Mouse (Mus musculus) lung, adult 10 weeks (tissue): ENCODE data around the gene Ddt. TPM values are rescaled to one million over a fixed set of nuclear protein-coding genes. Genes with fewer than 3 reads are reported as not detected.

Experiments
- polyA plus RNA-seq: library from polyadenylated mRNA; stranded (reverse); fragments of 350-450 nt; fragmentation: Illumina TruSeq; extraction: RNeasy Lipid Tissue Mini Kit (QIAGEN cat#74804); gene quantifications from one replicate; pipeline ENCODE4 v1.2.3, GENCODE M21; 2014; ENCODE audit warnings: low read depth, low replicate concordance; ENCODE audit not compliant: insufficient read depth

Ddt gene
- polyA plus RNA-seq: 109 TPM

GRCm38 (mm10) chr10:75772795-75773664 is at the start of gene Ddt:
Gene Ddt, minus strand, starts transcription at chr10:75773414.

GRCm38 (mm10) chr10:75822443-75822842 is 49.2 kb upstream of the Ddt start, which contains the start of gene Gstt4:
Gene Gstt4, minus strand, starts transcription at chr10:75822543.

GRCm38 (mm10) chr10:75798176-75798696 is 25.0 kb upstream of the Ddt start, which contains the start of gene Gstt1:
Gene Gstt1, minus strand, starts transcription at chr10:75798584.

DNA sequence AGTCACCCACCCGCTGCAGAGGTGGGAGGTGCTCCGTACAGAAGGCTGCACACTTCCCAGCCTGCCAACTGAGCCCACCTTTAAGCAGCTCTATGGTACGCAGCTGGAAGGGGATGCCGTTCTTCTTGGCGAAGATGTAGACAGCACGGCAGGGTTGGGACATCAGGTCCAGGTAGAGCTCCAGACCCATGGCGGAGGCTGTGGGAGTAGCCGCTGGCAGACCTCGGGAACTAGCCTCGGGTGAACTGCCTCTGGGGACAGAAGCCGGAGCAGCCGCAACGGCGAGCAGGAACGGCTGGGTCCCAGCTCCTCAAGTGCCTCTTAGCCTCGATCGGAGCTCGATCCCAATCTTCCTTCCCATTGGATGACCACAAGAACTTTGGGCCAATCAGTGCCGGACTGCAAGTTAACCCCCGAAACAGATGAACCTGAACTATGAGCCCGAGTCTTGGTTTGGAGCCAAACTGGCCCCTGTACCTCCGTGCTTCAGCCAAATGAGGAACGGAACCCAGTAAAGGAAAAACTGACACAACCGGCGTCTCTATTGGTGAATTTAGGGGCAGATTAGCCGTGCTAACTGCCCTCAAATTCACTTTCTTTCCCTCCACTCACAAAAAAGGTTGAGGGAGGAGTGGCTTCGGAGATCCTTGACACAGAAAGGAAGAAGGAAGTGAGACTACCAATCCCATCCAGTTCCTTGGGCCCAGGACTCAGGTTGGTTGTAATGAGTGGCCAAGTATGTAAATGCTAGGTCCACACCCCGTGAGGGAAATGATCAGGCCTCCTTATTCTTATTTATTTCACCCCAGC is 7.8 kb upstream of the Ddt start, which contains the start of the genes Gm20441 and Gstt3:
Gene Gm20441, minus strand, starts transcription at position 186 of the 810 bp plus-strand sequence.
Gene Gstt3, minus strand, starts transcription at position 646 of the 810 bp plus-strand sequence.

GRCm38 (mm10) chr10:75763682-75764518 is 9.3 kb downstream of the Ddt start, which contains the start of gene Cabin1:
Gene Cabin1, minus strand, starts transcription at chr10:75764341.

Other genes starting within 250 kb of the Ddt start
- 0.25 TPM for gene Lrrc75b, start 213.1 kb downstream of the Ddt start, polyA plus RNA-seq
- gene Ggt1, start 211.8 kb downstream of the Ddt start, polyA plus RNA-seq: 1.7 TPM
- gene Ggt5, start 184.1 kb downstream of the Ddt start, polyA plus RNA-seq: 5.4 TPM
- 4.7 TPM for gene Susd2, start 129.4 kb downstream of the Ddt start, polyA plus RNA-seq
- gene Cabin1, start 9.1 kb downstream of the Ddt start, polyA plus RNA-seq: 11.5 TPM
- not detected for gene Gm20441, start 7.5 kb upstream of the Ddt start, polyA plus RNA-seq
- 31.9 TPM for gene Gstt3, start 8.0 kb upstream of the Ddt start, polyA plus RNA-seq
- 119 TPM for gene Gstt1, start 25.2 kb upstream of the Ddt start, polyA plus RNA-seq
- not detected for gene Gstt4, start 49.1 kb upstream of the Ddt start, polyA plus RNA-seq
- gene Gstt2, start 64.0 kb upstream of the Ddt start, polyA plus RNA-seq: 32.5 TPM
- 126 TPM for gene Mif, start 86.8 kb upstream of the Ddt start, polyA plus RNA-seq
- gene Derl3, start 120.0 kb upstream of the Ddt start, polyA plus RNA-seq: 3.0 TPM
- 48.8 TPM for gene Smarcb1, start 148.2 kb upstream of the Ddt start, polyA plus RNA-seq
- gene Chchd10, start 159.7 kb upstream of the Ddt start, polyA plus RNA-seq: 224 TPM
- 22.1 TPM for gene Mmp11, start 163.1 kb upstream of the Ddt start, polyA plus RNA-seq
- gene Gm867, start 167.3 kb upstream of the Ddt start, polyA plus RNA-seq: 13.9 TPM
- gene Vpreb3, start 169.6 kb upstream of the Ddt start, polyA plus RNA-seq: 44.9 TPM
- gene Gm5134, start 181.1 kb upstream of the Ddt start, polyA plus RNA-seq: not detected